Mouse (Mus musculus): ENCODE data around the gene Fem1a. TPM values are rescaled to one million over a fixed set of nuclear protein-coding genes. Genes with fewer than 3 reads are reported as not detected.
A peak's percentile ranks its signal among the peaks of the same experiment; 100 is the strongest.

The Fem1a gene
- polyA plus RNA-seq, 1 experiment from 2014 or later, result 7.0 TPM

DNA sequence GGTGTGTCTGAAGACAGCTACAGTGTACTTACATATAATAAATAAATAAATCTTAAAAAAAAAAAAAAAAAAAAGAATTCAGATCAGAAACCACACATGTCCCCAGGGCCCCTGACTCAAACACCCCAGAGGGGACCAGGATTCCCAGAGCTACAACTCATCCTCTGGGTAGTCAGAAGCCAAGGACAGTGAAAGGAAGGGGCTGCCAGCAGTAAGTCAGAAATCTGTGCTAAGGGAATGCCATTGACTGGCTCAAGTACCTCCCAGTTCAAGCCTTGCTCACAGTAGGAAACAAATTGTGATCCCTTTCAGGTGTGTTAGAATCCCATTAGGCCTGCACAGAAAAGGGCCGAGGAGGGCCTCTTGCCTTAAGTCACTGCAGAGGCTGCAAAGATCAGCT, 42.4 kb upstream of the Fem1a start:
- Histone ChIP-seq H3K27me3 (replicated peaks; ENCODE audit: control insufficient read depth, insufficient read depth, low read length) (no peaks in the 10 kb centered on the region), H3K9me3 (ENCODE audit: control insufficient read depth) (no peaks in the 10 kb centered on the region), H3K4me3 (ENCODE audit: low read depth, low read length) (no peak overlapping the region), H3K4me2 (replicated peaks; ENCODE audit: low read depth) (no peak overlapping the region), H3K36me3 (ENCODE audit: control insufficient read depth, insufficient read depth) (peaks cover 40% of the 10 kb centered on the region), H3K27ac (ENCODE audit: low read depth, low read length) (no peak overlapping the region), H3K9ac (ENCODE audit: low read depth, low read length) (no peak overlapping the region), H3K4me1 (replicated peaks; ENCODE audit: control insufficient read depth, insufficient read depth, low read length) (peaks cover 4% of the 10 kb centered on the region; the same call in 1 of the 2 replicates)
- no peak for TF ChIP-seq CTCF (IDR thresholded peaks at IDR 0.05; ENCODE audit: low read depth)
- ATAC-seq, result no peak
- whole genome bisulfite sequencing, result 97% methylated on average over 1 of the region's 1 CpGs

DNA sequence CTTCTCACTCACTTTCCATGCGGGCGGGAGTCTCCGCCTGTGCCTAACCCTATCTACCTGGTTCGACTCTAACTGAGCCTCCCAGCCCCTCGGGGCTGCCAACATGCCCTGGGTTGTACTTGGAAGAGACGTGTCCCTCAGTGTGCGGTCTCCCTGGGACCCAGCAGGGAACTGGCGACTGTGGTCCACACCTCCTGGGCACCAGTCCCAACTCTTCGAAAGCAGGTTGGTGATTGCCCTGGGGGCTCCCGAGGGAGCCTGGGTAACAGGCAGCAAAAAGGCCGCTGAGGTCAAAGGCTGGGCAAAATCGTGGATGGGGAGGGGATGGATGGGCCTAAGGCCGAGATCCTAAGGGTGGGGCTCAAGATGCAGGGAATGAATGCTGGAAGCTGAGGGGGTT, 38.9 kb upstream of the Fem1a start:
- H3K9ac ChIP-seq (ENCODE audit: low read depth, low read length), result peak overlapping the region; percentile 86
- 0 out of 2 replicates have a peak, but pooled peaks cover 9% of the 10 kb centered on the region for H3K36me3 ChIP-seq (ENCODE audit: control insufficient read depth, insufficient read depth)
- H3K9me3 ChIP-seq (ENCODE audit: control insufficient read depth), result no peaks in the 10 kb centered on the region
- H3K27ac ChIP-seq (ENCODE audit: low read depth, low read length), result no peak overlapping the region
- ATAC-seq, result no peak
- WGBS, result 63% methylated on average over 13 of the region's 13 CpGs
- peak overlapping the region; percentile 83 for H3K4me2 ChIP-seq (replicated peaks; ENCODE audit: low read depth)
- no peak for TF ChIP-seq CTCF (IDR thresholded peaks at IDR 0.05; ENCODE audit: low read depth)
- H3K27me3 ChIP-seq (replicated peaks; ENCODE audit: control insufficient read depth, insufficient read depth, low read length), result no peaks in the 10 kb centered on the region
- peak overlapping the region; percentile 78 for H3K4me3 ChIP-seq (ENCODE audit: low read depth, low read length)
- peaks cover 4% of the 10 kb centered on the region for H3K4me1 ChIP-seq (replicated peaks; ENCODE audit: control insufficient read depth, insufficient read depth, low read length)

DNA sequence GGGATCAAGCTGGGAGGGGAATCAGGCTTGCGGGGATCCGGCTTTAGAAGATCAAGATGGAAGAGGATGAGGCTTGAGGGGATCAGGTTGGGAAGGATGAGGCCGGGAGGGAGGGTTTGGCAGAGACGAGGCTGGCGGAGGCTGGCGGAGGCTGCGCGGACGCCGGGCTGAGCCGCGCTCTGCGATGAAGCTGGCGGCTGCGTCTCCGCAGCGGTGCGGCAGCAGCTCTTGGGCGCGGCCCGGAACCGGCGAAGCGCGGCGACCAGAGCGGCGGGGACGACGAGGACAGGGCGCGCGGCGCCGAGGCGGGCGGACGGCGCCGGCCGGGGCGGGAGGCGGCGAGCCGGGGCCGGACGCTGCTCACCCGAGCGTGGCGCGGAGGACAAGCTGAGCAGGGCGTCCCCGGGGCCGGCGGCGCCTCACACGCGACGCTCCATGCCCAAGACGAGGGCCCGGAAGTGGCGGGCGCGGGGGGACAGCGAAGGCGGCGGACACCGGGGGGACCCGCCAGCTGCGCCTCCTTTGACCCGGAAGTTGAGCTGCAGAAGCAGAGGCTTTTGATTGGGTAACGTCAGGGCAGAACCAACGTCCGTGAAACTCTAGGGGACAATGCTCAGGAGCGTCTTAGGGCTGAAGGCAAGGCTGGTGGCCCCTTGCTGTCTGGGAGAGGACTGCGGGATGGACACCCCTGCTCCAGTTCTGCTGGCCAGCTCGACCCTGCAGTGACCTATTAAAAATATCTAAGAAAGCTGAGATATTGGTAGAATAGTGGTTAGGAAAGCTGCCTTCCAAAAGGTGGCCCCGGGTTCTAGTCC, 38.0 kb upstream of the Fem1a start, which contains the start of gene Dpp9:
TSS of gene Dpp9 (minus strand) at position 529 of the 815 bp plus-strand sequence.
- WGBS, result 0% methylated on average over 49 of the region's 78 CpGs
- H3K4me2 ChIP-seq (replicated peaks; ENCODE audit: low read depth), result peak within 1 kb of the TSS; percentile 83
- H3K4me1 ChIP-seq (replicated peaks; ENCODE audit: control insufficient read depth, insufficient read depth, low read length), result peaks cover 4% of the 10 kb centered on the region
- peak; percentile 52 for TF ChIP-seq CTCF (IDR thresholded peaks at IDR 0.05; ENCODE audit: low read depth)
- 0 out of 2 replicates have a peak, but pooled peaks cover 8% of the 10 kb centered on the region for H3K36me3 ChIP-seq (ENCODE audit: control insufficient read depth, insufficient read depth)
- ATAC-seq, result peak; percentile 99
- H3K9ac ChIP-seq (ENCODE audit: low read depth, low read length), result peak within 1 kb of the TSS; percentile 86
- H3K4me3 ChIP-seq (ENCODE audit: low read depth, low read length), result peak within 1 kb of the TSS; percentile 78
- no peaks in the 10 kb centered on the region for H3K9me3 ChIP-seq (ENCODE audit: control insufficient read depth)
- no peaks in the 10 kb centered on the region for H3K27me3 ChIP-seq (replicated peaks; ENCODE audit: control insufficient read depth, insufficient read depth, low read length)
- peak within 1 kb of the TSS; percentile 91 for H3K27ac ChIP-seq (ENCODE audit: low read depth, low read length)

DNA sequence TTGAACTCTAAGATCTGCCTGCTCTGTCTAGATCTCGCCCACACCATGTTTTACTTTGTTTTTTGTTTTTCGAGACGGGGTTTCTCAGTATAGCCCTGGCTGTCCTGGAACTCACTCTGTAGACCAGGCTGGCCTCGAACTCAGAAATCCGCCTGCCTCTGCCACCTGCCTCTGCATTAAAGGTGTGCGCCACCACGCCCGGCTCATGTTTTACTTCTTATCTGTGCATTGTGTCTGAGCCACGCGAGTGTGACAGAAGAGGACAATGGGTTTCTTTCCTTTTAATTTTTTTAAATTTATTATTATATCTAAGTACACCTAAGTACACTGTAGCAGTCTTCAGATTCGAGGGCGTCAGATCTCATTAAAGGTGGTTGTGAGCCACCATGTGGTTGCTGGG, 37.4 kb upstream of the Fem1a start:
- peak overlapping the region; percentile 31; the same call in 1 of the 2 replicates for H3K9ac ChIP-seq (ENCODE audit: low read depth, low read length)
- TF ChIP-seq CTCF (IDR thresholded peaks at IDR 0.05; ENCODE audit: low read depth), result no peak
- WGBS, result 29% methylated on average over 12 of the region's 12 CpGs

DNA sequence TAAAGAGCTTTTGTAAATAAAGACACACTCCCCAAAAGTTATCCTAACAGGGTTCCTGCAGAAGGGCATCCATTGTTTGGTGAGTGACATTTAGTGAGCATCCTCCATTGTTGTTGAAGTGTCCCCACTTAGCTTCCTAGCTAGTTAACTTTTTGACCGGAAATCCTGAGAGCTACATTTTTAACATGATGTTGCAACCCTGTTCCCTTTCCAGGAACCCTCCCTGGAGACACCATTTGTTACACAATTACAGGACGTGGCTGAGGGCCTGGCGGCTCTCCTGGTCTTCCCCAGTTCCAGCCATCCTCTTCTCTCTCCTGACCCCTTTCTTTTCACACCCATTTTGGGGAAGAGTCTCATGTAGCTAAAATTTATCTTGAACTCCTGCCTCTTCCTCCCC, 36.8 kb upstream of the Fem1a start:
- TF ChIP-seq CTCF (IDR thresholded peaks at IDR 0.05; ENCODE audit: low read depth), result no peak
- no peak overlapping the region for H3K9ac ChIP-seq (ENCODE audit: low read depth, low read length)
- H3K4me1 ChIP-seq (replicated peaks; ENCODE audit: control insufficient read depth, insufficient read depth, low read length), result peaks cover 4% of the 10 kb centered on the region
- ATAC-seq, result no peak
- no peak overlapping the region for H3K4me3 ChIP-seq (ENCODE audit: low read depth, low read length)
- H3K36me3 ChIP-seq (ENCODE audit: control insufficient read depth, insufficient read depth), result 0 out of 2 replicates have a peak, but pooled peaks cover 8% of the 10 kb centered on the region
- H3K27ac ChIP-seq (ENCODE audit: low read depth, low read length), result no peak overlapping the region
- 40% methylated on average over 3 of the region's 3 CpGs for WGBS
- no peaks in the 10 kb centered on the region for H3K27me3 ChIP-seq (replicated peaks; ENCODE audit: control insufficient read depth, insufficient read depth, low read length)
- no peaks in the 10 kb centered on the region for H3K9me3 ChIP-seq (ENCODE audit: control insufficient read depth)
- H3K4me2 ChIP-seq (replicated peaks; ENCODE audit: low read depth), result peak overlapping the region; percentile 83; the same call in 1 of the 2 replicates

More for the DNA sequence above, 37.4 kb upstream of the Fem1a start:
- 0 out of 2 replicates have a peak, but pooled peaks cover 8% of the 10 kb centered on the region for H3K36me3 ChIP-seq (ENCODE audit: control insufficient read depth, insufficient read depth)
- H3K4me2 ChIP-seq (replicated peaks; ENCODE audit: low read depth), result peak overlapping the region; percentile 83
- peak overlapping the region; percentile 78 for H3K4me3 ChIP-seq (ENCODE audit: low read depth, low read length)
- H3K9me3 ChIP-seq (ENCODE audit: control insufficient read depth), result no peaks in the 10 kb centered on the region
- H3K27ac ChIP-seq (ENCODE audit: low read depth, low read length), result 0 out of 2 replicates have a peak overlapping the region, but pooled peaks have one; percentile 8
- H3K27me3 ChIP-seq (replicated peaks; ENCODE audit: control insufficient read depth, insufficient read depth, low read length), result no peaks in the 10 kb centered on the region
- H3K4me1 ChIP-seq (replicated peaks; ENCODE audit: control insufficient read depth, insufficient read depth, low read length), result peaks cover 4% of the 10 kb centered on the region
- ATAC-seq, result 0 out of 2 replicates have a peak, but pooled peaks have one; percentile 4

DNA sequence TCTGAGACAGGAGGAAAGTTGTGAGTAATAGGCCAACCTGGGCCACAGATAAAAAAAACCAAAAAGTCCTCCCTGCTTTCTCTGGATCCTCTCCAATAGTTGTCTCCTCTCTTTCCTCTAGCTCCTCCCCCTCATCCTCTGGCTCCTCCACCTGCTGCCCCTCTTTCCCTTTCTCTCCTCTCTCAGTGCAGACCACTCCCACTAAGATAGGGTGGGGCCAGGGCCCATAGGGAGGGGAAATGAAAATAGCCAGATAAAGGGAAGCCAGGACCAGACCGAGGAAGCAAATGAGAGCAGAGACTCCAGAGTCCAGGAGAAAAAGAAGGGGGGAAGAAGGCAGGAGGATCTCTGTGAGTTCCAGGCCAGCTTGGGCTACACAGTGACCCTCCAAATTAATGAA, 31.7 kb upstream of the Fem1a start:
- ATAC-seq, result no peak
- H3K4me1 ChIP-seq (replicated peaks; ENCODE audit: control insufficient read depth, insufficient read depth, low read length), result no peaks in the 10 kb centered on the region; the same call in 1 of the 2 replicates
- H3K4me2 ChIP-seq (replicated peaks; ENCODE audit: low read depth), result no peak overlapping the region
- TF ChIP-seq CTCF (IDR thresholded peaks at IDR 0.05; ENCODE audit: low read depth), result no peak
- no peaks in the 10 kb centered on the region for H3K27me3 ChIP-seq (replicated peaks; ENCODE audit: control insufficient read depth, insufficient read depth, low read length)
- H3K9ac ChIP-seq (ENCODE audit: low read depth, low read length), result no peak overlapping the region
- 12% methylated on average over 1 of the region's 1 CpGs for WGBS
- H3K4me3 ChIP-seq (ENCODE audit: low read depth, low read length), result no peak overlapping the region
- no peaks in the 10 kb centered on the region for H3K9me3 ChIP-seq (ENCODE audit: control insufficient read depth)
- H3K27ac ChIP-seq (ENCODE audit: low read depth, low read length), result no peak overlapping the region
- H3K36me3 ChIP-seq (ENCODE audit: control insufficient read depth, insufficient read depth), result no peaks in the 10 kb centered on the region

Measured in intestine, postnatal 0 days (tissue).